Mouse (Mus musculus) hindbrain, embryonic 10.5 days (tissue): ENCODE measurements around the gene Slc30a2. TPM values are rescaled to one million over a fixed set of nuclear protein-coding genes. Genes with fewer than 3 reads are reported as not detected.
"Not testable (repeated sequence)": the region's sequence is repeated elsewhere in the genome, so short reads cannot be mapped to it uniquely, and the experiment has no call there.

Experiments used
- DNase-seq: peaks from one replicate; pipeline ENCODE4 v3.0.0-alpha.2; 2017; ENCODE audit warnings: low spot score
- H3K27ac ChIP-seq: fragments of 300-500 bp; sonication (generic); 2 replicates; pipeline ENCODE4 v1.5.1; 2016; ENCODE audit warnings: mild to moderate bottlenecking, moderate library complexity
- H3K27me3 ChIP-seq: fragments of 300-500 bp; sonication (generic); 2 replicates; pipeline ENCODE4 v1.6.1; 2016; ENCODE audit warnings: mild to moderate bottlenecking; ENCODE audit not compliant: poor library complexity, insufficient read depth, severe bottlenecking
- H3K36me3 ChIP-seq: fragments of 300-500 bp; sonication (generic); 2 replicates; pipeline ENCODE4 v1.6.1; 2016; ENCODE audit warnings: mild to moderate bottlenecking, moderate library complexity
- H3K4me1 ChIP-seq: fragments of 300-500 bp; sonication (generic); replicated peaks from 2 replicates; pipeline ENCODE4 v1.6.1; 2016; ENCODE audit warnings: mild to moderate bottlenecking
- H3K4me3 ChIP-seq: fragments of 300-500 bp; sonication (generic); 2 replicates; pipeline ENCODE4 v1.5.1; 2016; ENCODE audit warnings: mild to moderate bottlenecking, moderate library complexity
- H3K9me3 ChIP-seq: fragments of 300-500 bp; sonication (generic); 2 replicates; pipeline ENCODE4 v1.6.1; 2016; ENCODE audit warnings: mild to moderate bottlenecking, moderate library complexity
- WGBS: fragments of 180-500 bp; shearing (Covaris S2); methylation state at CpG from one replicate; pipeline ENCODE4 v1.1.7; 2016; 5-methylcytosine and 5-hydroxymethylcytosine counted together
- polyA plus RNA-seq: library from polyadenylated mRNA; unstranded; fragments of >200 nt; fragmentation: Nextera tagmentation; extraction: Ambion mirVana; gene quantifications from 2 replicates; pipeline ENCODE4 v1.2.1, GENCODE M21; 2016

Gene Slc30a2
- polyA plus RNA-seq, 1 experiment from 2014 or later, result 0.10 TPM

- Histone ChIP-seq H3K27ac (no peak overlapping the region), H3K27me3 (no peaks in the 10 kb centered on the region)
Measured at GRCm38 (mm10) chr4:134328151-134328550, 14.8 kb upstream of the Slc30a2 start.

GRCm38 (mm10) chr4:134328832-134329231, 14.1 kb upstream of the Slc30a2 start:
- H3K36me3 ChIP-seq, result no peaks in the 10 kb centered on the region
- H3K4me3 ChIP-seq, result no peak overlapping the region
- no peaks in the 10 kb centered on the region for H3K27me3 ChIP-seq
- 87% methylated on average over 8 of the region's 8 CpGs for WGBS
- DNase-seq, result no peak
- H3K9me3 ChIP-seq, result no peaks in the 10 kb centered on the region
- no peak overlapping the region for H3K27ac ChIP-seq
- H3K4me1 ChIP-seq, result peaks cover 17% of the 10 kb centered on the region; the same call in 1 of the 2 replicates

More at GRCm38 (mm10) chr4:134328151-134328550, 14.8 kb upstream of the Slc30a2 start:
- Histone ChIP-seq H3K4me3 (no peak overlapping the region), H3K4me1 (peaks cover 17% of the 10 kb centered on the region; the same call in 1 of the 2 replicates), H3K36me3 (no peaks in the 10 kb centered on the region), H3K9me3 (no peaks in the 10 kb centered on the region)
- 62% methylated on average over 8 of the region's 8 CpGs for WGBS
- no peak for DNase-seq

GRCm38 (mm10) chr4:134330281-134330680, 12.7 kb upstream of the Slc30a2 start:
- Histone ChIP-seq H3K36me3 (no peaks in the 10 kb centered on the region), H3K9me3 (no peaks in the 10 kb centered on the region), H3K27ac (no peak overlapping the region), H3K4me3 (no peak overlapping the region), H3K4me1 (peaks cover 17% of the 10 kb centered on the region; the same call in 1 of the 2 replicates), H3K27me3 (no peaks in the 10 kb centered on the region)
- DNase-seq, result no peak
- 62% methylated on average over 5 of the region's 5 CpGs for WGBS

GRCm38 (mm10) chr4:134341231-134341630, 1.8 kb upstream of the Slc30a2 start:
- Histone ChIP-seq H3K4me1 (peaks cover 13% of the 10 kb centered on the region), H3K9me3 (peaks cover 13% of the 10 kb centered on the region), H3K27me3 (peaks cover 61% of the 10 kb centered on the region)
- not testable (repeated sequence) for H3K27ac ChIP-seq, H3K4me3 ChIP-seq, DNase-seq, H3K36me3 ChIP-seq
- WGBS, result 72% methylated on average over 6 of the region's 6 CpGs

- H3K27me3 ChIP-seq, result peaks cover 71% of the 10 kb centered on the region
- H3K9me3 ChIP-seq, result peaks cover 10% of the 10 kb centered on the region
- no peak for DNase-seq
- H3K4me3 ChIP-seq, result no peak overlapping the region
- H3K36me3 ChIP-seq, result no peaks in the 10 kb centered on the region
- WGBS, result 45% methylated on average over 11 of the region's 11 CpGs
- H3K27ac ChIP-seq, result no peak overlapping the region
- peaks cover 13% of the 10 kb centered on the region for H3K4me1 ChIP-seq
Measured at GRCm38 (mm10) chr4:134342213-134342779, 685 bp upstream of the Slc30a2 start.

- Histone ChIP-seq H3K9me3 (peaks cover 2% of the 10 kb centered on the region), H3K27me3 (peaks cover 71% of the 10 kb centered on the region), H3K4me1 (peaks cover 13% of the 10 kb centered on the region), H3K4me3 (no peak overlapping the region), H3K36me3 (no peaks in the 10 kb centered on the region), H3K27ac (no peak overlapping the region)
- 36% methylated on average over 3 of the region's 3 CpGs for WGBS
- DNase-seq, result no peak
Measured at GRCm38 (mm10) chr4:134344620-134345019, 1.6 kb downstream of the Slc30a2 start.

- Histone ChIP-seq H3K9me3 (peaks cover 2% of the 10 kb centered on the region), H3K4me1 (peaks cover 15% of the 10 kb centered on the region), H3K36me3 (no peaks in the 10 kb centered on the region), H3K4me3 (no peak overlapping the region), H3K27me3 (peaks cover 64% of the 10 kb centered on the region), H3K27ac (no peak overlapping the region)
- DNase-seq, result no peak
- WGBS, result 93% methylated on average over 15 of the region's 15 CpGs
Measured at GRCm38 (mm10) chr4:134345802-134346201, 2.8 kb downstream of the Slc30a2 start.

GRCm38 (mm10) chr4:134348078-134348477, 5.1 kb downstream of the Slc30a2 start:
- no peak for DNase-seq
- 75% methylated on average over 11 of the region's 11 CpGs for WGBS
- no peaks in the 10 kb centered on the region; the same call in 1 of the 2 replicates for H3K9me3 ChIP-seq
- H3K4me1 ChIP-seq, result peaks cover 33% of the 10 kb centered on the region
- H3K4me3 ChIP-seq, result no peak overlapping the region
- no peak overlapping the region for H3K27ac ChIP-seq
- no peaks in the 10 kb centered on the region for H3K36me3 ChIP-seq
- peaks cover 41% of the 10 kb centered on the region for H3K27me3 ChIP-seq

- H3K36me3 ChIP-seq, result no peaks in the 10 kb centered on the region
- H3K4me3 ChIP-seq, result no peak overlapping the region
- no peak for DNase-seq
- no peak overlapping the region for H3K27ac ChIP-seq
- H3K27me3 ChIP-seq, result peaks cover 37% of the 10 kb centered on the region
- WGBS, result 81% methylated on average over 5 of the region's 5 CpGs
- H3K9me3 ChIP-seq, result no peaks in the 10 kb centered on the region; the same call in 1 of the 2 replicates
- H3K4me1 ChIP-seq, result peaks cover 33% of the 10 kb centered on the region
Measured at GRCm38 (mm10) chr4:134348545-134348944, 5.6 kb downstream of the Slc30a2 start.

- H3K4me1 ChIP-seq, result peaks cover 30% of the 10 kb centered on the region
- DNase-seq, result no peak
- WGBS, result 92% methylated on average over 7 of the region's 7 CpGs
Measured at GRCm38 (mm10) chr4:134349829-134350228, 6.8 kb downstream of the Slc30a2 start.

GRCm38 (mm10) chr4:134350641-134351040, 7.7 kb downstream of the Slc30a2 start:
- DNase-seq, result no peak
- WGBS, result 86% methylated on average over 6 of the region's 6 CpGs
- Histone ChIP-seq H3K4me1 (peaks cover 32% of the 10 kb centered on the region), H3K4me3 (no peak overlapping the region), H3K27ac (no peak overlapping the region), H3K27me3 (peaks cover 21% of the 10 kb centered on the region), H3K36me3 (no peaks in the 10 kb centered on the region), H3K9me3 (no peaks in the 10 kb centered on the region)

More at GRCm38 (mm10) chr4:134349829-134350228, 6.8 kb downstream of the Slc30a2 start:
- Histone ChIP-seq H3K36me3 (no peaks in the 10 kb centered on the region), H3K27me3 (peaks cover 24% of the 10 kb centered on the region), H3K27ac (no peak overlapping the region), H3K4me3 (no peak overlapping the region), H3K9me3 (no peaks in the 10 kb centered on the region)

- peaks cover 20% of the 10 kb centered on the region for H3K27me3 ChIP-seq
- H3K9me3 ChIP-seq, result no peaks in the 10 kb centered on the region
- 36% methylated on average over 18 of the region's 18 CpGs for WGBS
- peaks cover 40% of the 10 kb centered on the region for H3K4me1 ChIP-seq
- no peak overlapping the region for H3K4me3 ChIP-seq
- peak overlapping the region; percentile 76 for H3K27ac ChIP-seq
- no peaks in the 10 kb centered on the region for H3K36me3 ChIP-seq
- DNase-seq, result peak; percentile 42
Measured at GRCm38 (mm10) chr4:134351329-134352260, 8.6 kb downstream of the Slc30a2 start.

GRCm38 (mm10) chr4:134352261-134352707, 9.3 kb downstream of the Slc30a2 start:
- DNase-seq, result no peak
- WGBS, result 60% methylated on average over 12 of the region's 12 CpGs
- Histone ChIP-seq H3K4me1 (peaks cover 45% of the 10 kb centered on the region), H3K27ac (peak overlapping the region; percentile 76), H3K27me3 (peaks cover 17% of the 10 kb centered on the region), H3K4me3 (no peak overlapping the region), H3K9me3 (no peaks in the 10 kb centered on the region), H3K36me3 (no peaks in the 10 kb centered on the region)
